Mouse (Mus musculus) Patski (cell line): ENCODE results near the gene Ints11. TPM values are rescaled to one million over a fixed set of nuclear protein-coding genes. Genes with fewer than 3 reads are reported as not detected.

Experiments
- ATAC-seq: fragments of 100-300 bp; one replicate; pipeline ENCODE4 v1.8.0; 2021
- CTCF ChIA-PET: fragments of 350-600 bp; sonication (Branson Sonifier 250); formaldehyde crosslinking; loops from one replicate; lab custom pipeline; 2022; ENCODE audit warnings: inconsistent platforms; lab: Charles Lee
- POLR2A ChIA-PET: fragments of 350-600 bp; sonication (Branson Sonifier 250); formaldehyde crosslinking; loops from one replicate; lab custom pipeline; 2022; ENCODE audit warnings: antibody characterized with exemption, inconsistent platforms; lab: Charles Lee
- DNase-seq: peaks from one replicate; pipeline ENCODE4 v3.0.0-alpha.2; 2011; ENCODE audit warnings: low read depth, low spot score
- H3K27me3 ChIP-seq: fragments of 371-371 bp; one replicate; pipeline ENCODE4 v1.5.1; 2021
- CTCF ChIP-seq: fragments of 100-300 bp; IDR thresholded peaks from one replicate; pipeline ENCODE4 v1.5.1; 2021
- in situ Hi-C: fragments of 300-500 bp; cut with MboI; formaldehyde crosslinking; loops from 3 replicates; pipeline ENCODE4 v1.11.1; 2018; ENCODE audit warnings: low pct_unique_long_range_greater_than_20kb, mixed read lengths
- polyA plus RNA-seq: library from polyadenylated mRNA; unstranded; gene quantifications from one replicate; pipeline ENCODE4 v1.2.3, GENCODE M21; 2021

The Ints11 gene
- polyA plus RNA-seq, result 37.6 TPM

DNA sequence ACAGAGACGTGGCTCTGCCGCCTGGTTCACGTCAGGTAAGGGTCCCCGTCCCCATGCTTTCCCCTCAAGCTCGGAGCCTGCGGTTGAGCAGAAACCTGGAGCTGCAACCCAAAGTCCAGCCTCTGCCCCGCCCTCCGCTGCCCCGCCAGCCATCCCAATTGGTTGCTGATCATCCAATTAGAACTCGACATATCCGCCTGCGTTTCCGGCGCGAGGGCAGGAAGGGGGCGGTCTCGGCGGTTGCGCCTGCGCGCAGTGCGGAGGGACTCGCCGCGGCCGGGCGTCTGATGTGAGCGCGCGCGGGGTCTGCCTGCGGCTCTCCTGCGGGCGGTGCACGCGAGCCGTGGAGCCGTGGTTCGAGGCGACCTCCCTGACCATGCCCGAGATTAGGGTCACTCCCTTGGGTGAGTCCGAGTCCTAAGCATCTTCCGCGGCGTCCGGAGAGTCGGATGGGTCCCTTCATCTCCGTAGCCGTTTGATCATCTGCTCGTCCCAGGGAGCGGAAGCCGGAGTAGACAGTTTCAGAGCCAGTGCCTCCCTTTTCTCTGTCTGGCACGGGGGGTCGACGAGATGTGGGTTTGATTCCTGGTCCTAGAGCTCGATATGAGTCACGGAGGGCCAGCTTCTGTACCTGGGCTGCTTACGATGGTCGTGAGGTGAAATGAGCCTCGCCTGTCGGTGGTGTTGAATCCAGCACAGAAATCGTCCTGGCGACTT lies at the start of gene Ints11, which contains the start of gene Cptp:
TSS of gene Ints11 (plus strand) at position 230 of the 717 bp plus-strand sequence.
TSS of gene Cptp (minus strand) at position 124 of the 717 bp plus-strand sequence.
- ATAC-seq (peak; percentile 86), DNase-seq (peak; percentile 34)
- H3K27me3 ChIP-seq, result no peaks in the 10 kb centered on the region
- in situ Hi-C loops, result loop anchor here (5.0 kb wide), 1 partner anchor 37 kb away; the partner anchor contains the start of gene Aurkaip1
- ChIA-PET CTCF (interaction anchor here (1.0 kb wide), 1 partner anchor 38 kb away, joined by 3 read pairs; no protein-coding TSS in a partner anchor), POLR2A (interaction anchor here (1.3 kb wide), 1 partner anchor 38 kb away, joined by 4 read pairs; the partner anchor contains the start of gene Aurkaip1)
- no peak for TF ChIP-seq CTCF

DNA sequence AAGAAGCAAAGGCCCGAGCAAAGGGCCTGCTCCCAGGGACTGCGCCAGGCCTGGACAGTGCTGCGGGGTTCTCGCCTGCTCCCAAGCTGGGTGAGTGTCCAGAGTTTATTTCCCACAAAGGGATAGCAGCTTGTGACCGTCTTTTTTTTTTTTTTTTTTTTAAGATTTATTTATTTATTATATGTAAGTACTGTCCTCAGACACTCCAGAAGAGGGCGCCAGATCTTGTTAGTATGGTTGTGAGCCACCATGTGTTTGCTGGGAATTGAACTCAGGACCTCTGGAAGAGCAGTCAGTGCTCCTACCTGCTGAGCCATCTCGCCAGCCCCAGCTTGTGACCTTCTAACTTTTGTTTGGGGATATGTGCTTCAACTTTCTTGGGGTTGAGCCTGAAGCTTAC lies 48.3 kb upstream of the Ints11 start:
- ChIA-PET POLR2A (no interaction called here), CTCF (interaction anchor here (1.2 kb wide), 1 partner anchor 9 kb away, joined by 3 read pairs; the partner anchor contains the start of gene Ccnl2)
- no peak for DNase-seq
- ATAC-seq, result no peak
- H3K27me3 ChIP-seq, result no peaks in the 10 kb centered on the region
- in situ Hi-C loops, result no loop called here
- TF ChIP-seq CTCF, result no peak

DNA sequence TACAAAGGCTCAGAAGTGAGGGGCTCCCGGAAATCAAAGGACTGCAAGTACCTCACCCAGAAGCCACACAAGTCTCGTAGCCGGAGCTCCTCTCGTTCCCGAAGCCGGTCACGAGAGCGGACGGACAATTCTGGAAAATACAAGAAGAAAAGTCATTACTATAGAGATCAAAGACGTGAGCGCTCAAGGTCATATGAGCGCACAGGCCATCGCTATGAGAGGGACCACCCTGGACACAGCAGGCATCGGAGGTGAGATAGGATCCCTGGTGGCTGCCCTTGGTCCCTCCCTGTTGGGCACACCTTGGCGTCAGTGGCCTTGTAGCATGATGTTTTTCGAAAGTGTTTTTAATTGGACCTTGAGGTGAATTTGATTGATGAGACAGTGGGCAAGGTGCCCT lies 45.9 kb upstream of the Ints11 start:
- CTCF ChIA-PET, result interaction anchor here (1.0 to 1.5 kb wide), 2 partner anchors 10 to 11 kb away, joined by 4 to 7 read pairs; no protein-coding TSS in a partner anchor
- no peak for DNase-seq
- ATAC-seq, result no peak
- in situ Hi-C loops, result no loop called here
- POLR2A ChIA-PET, result no interaction called here
- no peaks in the 10 kb centered on the region for H3K27me3 ChIP-seq
- no peak for TF ChIP-seq CTCF

DNA sequence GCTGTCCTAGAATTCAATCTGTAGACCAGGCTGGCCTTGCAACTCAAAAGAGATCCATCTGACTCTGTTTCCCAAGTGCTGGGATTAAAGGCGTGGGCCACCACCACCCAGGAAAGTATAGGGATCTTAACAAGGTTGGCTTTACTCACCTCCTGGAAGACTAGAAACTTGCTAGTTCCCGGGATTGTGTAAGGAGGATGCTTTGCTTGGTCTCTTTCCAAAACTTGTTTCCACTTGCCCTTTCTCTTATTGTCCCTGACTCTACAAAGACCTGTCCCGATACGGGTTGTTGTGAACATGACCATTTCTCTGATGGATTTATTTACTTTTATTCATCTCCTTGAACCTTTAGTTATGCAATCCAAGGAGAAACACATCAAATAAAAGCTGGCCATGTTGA lies 39.5 kb upstream of the Ints11 start:
- no peaks in the 10 kb centered on the region for H3K27me3 ChIP-seq
- ChIA-PET CTCF (no interaction called here), POLR2A (no interaction called here)
- DNase-seq, result no peak
- no peak for ATAC-seq
- in situ Hi-C loops, result loop anchor here (5.0 kb wide), 2 partner anchors 37 to 62 kb away; partner anchors contain the start of genes Acap3, Cptp, Ints11 and Pusl1
- no peak for TF ChIP-seq CTCF

DNA sequence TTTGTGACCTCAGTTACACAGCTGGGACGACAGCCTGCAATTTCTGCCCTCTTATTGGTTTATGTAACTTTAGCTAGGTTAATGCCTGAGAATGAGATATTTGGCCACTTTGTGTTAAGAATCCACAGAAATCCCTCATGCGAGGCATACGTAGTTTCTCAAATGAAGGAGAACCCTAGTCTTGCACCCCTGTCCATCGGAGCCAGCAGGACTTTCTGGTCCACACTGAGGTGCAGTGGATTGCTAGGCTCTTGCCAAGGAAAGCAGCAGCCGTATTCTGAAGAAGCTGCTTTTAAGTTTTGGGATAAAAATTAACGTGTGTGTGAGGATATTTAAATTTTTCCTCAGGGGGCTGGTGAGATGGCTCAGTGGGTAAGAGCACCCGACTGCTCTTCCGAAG lies 38.8 kb upstream of the Ints11 start:
- ATAC-seq, result no peak
- no peaks in the 10 kb centered on the region for H3K27me3 ChIP-seq
- no peak for DNase-seq
- POLR2A ChIA-PET, result no interaction called here
- TF ChIP-seq CTCF, result no peak
- CTCF ChIA-PET, result no interaction called here
- in situ Hi-C loops, result loop anchor here (5.0 kb wide), 2 partner anchors 37 to 62 kb away; partner anchors contain the start of genes Acap3, Cptp, Ints11 and Pusl1

DNA sequence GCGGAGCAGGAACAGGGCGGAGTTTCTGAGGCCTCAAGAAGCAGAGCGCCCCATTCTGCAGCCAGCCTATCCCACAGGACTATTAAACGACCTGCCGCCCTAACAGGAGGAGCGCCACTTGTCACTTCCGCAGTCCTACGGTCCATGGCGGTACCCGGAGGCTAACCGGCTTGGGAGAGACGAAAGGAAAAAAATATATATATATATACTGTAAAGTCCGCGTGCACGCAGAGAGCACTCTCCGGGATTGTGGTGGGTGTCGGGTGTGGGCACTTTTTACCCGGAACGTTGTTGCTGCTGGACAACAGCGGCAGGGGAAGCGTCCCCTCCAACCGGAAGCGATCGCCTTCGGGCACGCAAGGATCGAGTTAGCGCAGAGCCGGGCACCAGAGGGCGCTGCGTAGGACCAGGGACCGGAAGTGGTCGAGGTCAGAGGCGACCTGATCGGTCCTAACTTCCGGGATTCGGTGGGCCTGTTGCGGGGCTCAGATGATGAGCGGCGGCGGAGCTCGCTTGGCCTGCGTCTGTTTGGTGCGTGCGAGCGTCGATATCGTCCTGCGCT lies 38.1 kb upstream of the Ints11 start, which contains the start of gene Aurkaip1:
TSS of gene Aurkaip1 (plus strand) at position 68 of the 562 bp plus-strand sequence.
- ATAC-seq, result peak; percentile 93
- CTCF ChIA-PET, result interaction anchor here (0.7 to 1.3 kb wide), 3 partner anchors 15 to 38 kb away, joined by 3 read pairs; partner anchors contain the start of genes Cptp and Dvl1
- POLR2A ChIA-PET, result interaction anchor here (1.3 to 1.9 kb wide), 2 partner anchors 32 to 38 kb away, joined by 4 read pairs; partner anchors contain the start of genes Cptp, Ints11 and Tas1r3
- TF ChIP-seq CTCF, result peak; percentile 60
- no peaks in the 10 kb centered on the region for H3K27me3 ChIP-seq
- in situ Hi-C loops, result loop anchor here (5.0 kb wide), 2 partner anchors 36 to 61 kb away; partner anchors contain the start of genes Acap3, Cptp, Ints11 and Pusl1
- DNase-seq, result peak; percentile 78

DNA sequence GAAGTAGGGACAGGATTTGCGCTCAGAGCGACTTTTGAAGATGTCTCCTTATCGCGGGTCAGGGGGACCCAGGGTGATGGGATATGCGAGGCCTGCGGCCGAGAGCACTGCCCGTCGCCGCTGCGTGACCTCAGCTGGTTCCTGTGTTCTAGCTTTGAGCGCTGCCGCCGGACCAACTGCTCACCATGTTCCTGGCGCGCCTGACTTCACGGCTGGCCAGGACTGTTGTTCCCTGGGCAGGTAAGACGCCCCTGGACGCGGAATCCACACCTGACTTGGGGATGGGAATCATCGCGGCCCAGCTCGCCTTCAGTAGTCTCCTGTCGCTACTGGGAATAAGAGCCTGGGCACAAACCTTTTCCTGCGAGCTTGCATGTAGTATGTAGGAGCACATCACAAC lies 37.5 kb upstream of the Ints11 start:
- DNase-seq (no peak), ATAC-seq (no peak)
- ChIA-PET POLR2A (interaction anchor here (1.3 to 1.9 kb wide), 2 partner anchors 32 to 38 kb away, joined by 4 read pairs; partner anchors contain the start of genes Cptp, Ints11 and Tas1r3), CTCF (interaction anchor here (0.7 to 1.3 kb wide), 3 partner anchors 15 to 37 kb away, joined by 3 read pairs; partner anchors contain the start of genes Cptp and Dvl1)
- TF ChIP-seq CTCF, result no peak
- in situ Hi-C loops, result loop anchor here (5.0 kb wide), 2 partner anchors 35 to 60 kb away; partner anchors contain the start of genes Acap3, Cptp, Ints11 and Pusl1
- no peaks in the 10 kb centered on the region for H3K27me3 ChIP-seq

DNA sequence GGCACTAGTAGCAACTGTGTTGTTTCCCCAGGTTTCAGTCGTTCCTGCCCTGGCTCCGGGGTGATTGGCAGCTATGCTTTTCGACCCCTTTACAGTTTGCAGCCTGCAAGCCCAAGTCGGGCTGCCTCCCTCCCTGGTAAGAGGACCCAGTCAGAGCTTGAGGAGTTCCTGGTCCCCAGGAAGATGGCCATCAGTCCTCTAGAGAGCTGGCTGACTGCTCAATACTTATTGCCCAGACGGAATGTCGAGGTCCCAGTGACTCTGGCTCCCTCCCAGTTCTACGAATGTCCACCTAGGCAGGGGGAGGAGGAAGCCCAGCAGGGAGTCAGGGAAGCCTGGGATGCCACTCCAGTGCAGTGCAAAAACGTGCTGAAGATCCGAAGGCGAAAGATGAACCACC lies 37.0 kb upstream of the Ints11 start:
- no peaks in the 10 kb centered on the region for H3K27me3 ChIP-seq
- no peak for TF ChIP-seq CTCF
- DNase-seq, result no peak
- ChIA-PET CTCF (interaction anchor here (1.3 kb wide), 1 partner anchor 14 kb away, joined by 3 read pairs; the partner anchor contains the start of gene Dvl1), POLR2A (interaction anchor here (1.3 to 1.9 kb wide), 2 partner anchors 31 to 37 kb away, joined by 4 read pairs; partner anchors contain the start of genes Cptp, Ints11 and Tas1r3)
- in situ Hi-C loops, result loop anchor here (5.0 kb wide), 2 partner anchors 35 to 60 kb away; partner anchors contain the start of genes Acap3, Cptp, Ints11 and Pusl1
- no peak for ATAC-seq

DNA sequence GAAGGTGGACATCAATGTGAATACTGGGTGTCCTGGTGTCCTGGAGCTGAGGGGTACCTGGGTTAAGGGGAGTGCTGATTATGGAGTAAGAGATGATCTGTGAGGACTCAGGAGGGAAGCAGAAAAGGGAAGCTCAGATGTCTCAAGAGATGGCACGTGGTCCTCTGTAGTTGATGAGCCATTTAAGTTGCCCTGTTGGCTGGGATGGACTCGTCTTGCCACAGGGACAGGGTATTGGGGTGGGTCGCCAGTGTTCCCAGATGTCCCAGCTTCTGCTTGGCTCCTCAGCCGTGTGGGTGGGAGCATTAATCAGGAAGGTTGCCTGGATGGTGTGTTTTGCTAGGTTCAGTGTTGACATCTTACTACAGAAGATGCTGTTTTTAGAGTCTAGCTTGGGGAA lies 36.1 kb upstream of the Ints11 start:
- no peak for TF ChIP-seq CTCF
- H3K27me3 ChIP-seq, result no peaks in the 10 kb centered on the region
- CTCF ChIA-PET, result interaction anchor here (0.9 to 2.3 kb wide), 8 partner anchors 9 to 66 kb away, joined by 3 to 22 read pairs (median 6); partner anchors contain the start of gene Dvl1
- in situ Hi-C loops, result loop anchor here (5.0 kb wide), 2 partner anchors 34 to 59 kb away; partner anchors contain the start of genes Acap3, Cptp, Ints11 and Pusl1
- DNase-seq (no peak), ATAC-seq (no peak)
- POLR2A ChIA-PET, result interaction anchor here (1.1 to 1.9 kb wide), 3 partner anchors 16 to 30 kb away, joined by 3 to 6 read pairs (median 4); partner anchors contain the start of gene Tas1r3
